Mouse (Mus musculus): Measurements from ENCODE around the gene Ucn3.

The Ucn3 gene

DNA sequence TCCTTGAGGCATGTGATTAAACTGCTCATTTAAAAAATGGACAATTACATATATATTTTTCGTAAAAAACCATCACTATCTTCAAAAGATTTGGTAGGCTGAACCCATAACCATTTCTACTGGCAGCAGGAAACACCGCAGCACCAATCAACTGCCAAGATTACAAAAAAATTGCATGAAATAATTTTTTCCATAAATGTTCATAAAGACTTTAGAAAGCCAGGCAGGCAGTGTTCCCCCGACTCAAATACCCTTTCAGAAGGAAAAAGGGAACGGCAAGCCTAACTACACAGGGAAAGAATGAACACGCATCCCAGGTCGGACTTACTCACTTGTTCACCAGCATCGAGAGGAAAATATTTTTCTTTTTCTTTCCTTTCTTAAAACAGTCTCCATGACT is 52.5 kb downstream of the Ucn3 start:
- DNase-seq (ENCODE audit: low spot score in 2 of 2) = no peak

GRCm38 (mm10) chr13:3891479-3892087 is 53.6 kb downstream of the Ucn3 start:
- no peak for DNase-seq (ENCODE audit: low spot score in 2 of 2)
